ENCODE assay signal across 21 mouse cellular contexts in the genomic region with DNA sequence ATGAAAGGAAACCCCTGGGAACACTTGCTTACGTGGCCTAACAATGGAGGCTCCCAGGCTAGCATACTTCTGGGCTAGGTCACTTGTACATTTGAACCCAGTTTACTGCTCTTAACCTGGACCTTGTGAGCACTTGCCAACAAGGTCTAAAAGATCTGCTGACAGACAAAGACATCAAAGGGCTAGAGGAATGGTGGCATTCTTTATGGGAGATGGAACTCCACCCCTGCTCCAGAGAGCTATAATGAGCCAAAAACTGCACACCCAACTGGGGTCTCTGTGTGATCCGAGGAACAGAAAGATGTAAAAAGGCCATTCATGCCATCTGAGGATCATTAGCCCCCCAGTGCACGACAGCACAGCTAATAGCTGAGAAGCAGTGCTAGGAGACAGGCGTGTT. TPM values are rescaled to one million over a fixed set of nuclear protein-coding genes. Genes with fewer than 3 reads are reported as not detected.
DNase-seq lines count a peak whose midpoint lies in the region; ATAC-seq and TF ChIP-seq lines count a peak whose summit lies in the region.
"Had no signal": no experiment of that assay in that cellular context is flagged by ENCODE, and none has a peak within 500 bp of the region (broad histone marks: within the 10 kb centered on the region; RNA-seq: fewer than 3 reads in every experiment).

No protein-coding gene starts in this region.

- no peak for TF ChIP-seq CTCF in kidney, adult 2 months (conservative IDR thresholded peaks at IDR 0.05; ENCODE audit: insufficient read depth, insufficient read length, low read depth, low read length)
- TF ChIP-seq CTCF in cerebellum, adult 2 months (IDR thresholded peaks at IDR 0.05; ENCODE audit: borderline replicate concordance, insufficient read depth, low read depth, low read length) = no peak
- TF ChIP-seq CTCF in left cerebral cortex, adult 2 months (IDR thresholded peaks at IDR 0.05) = no peak

- intact Hi-C loops in left cerebral cortex, adult 2 months (cut with DNase I) = no loop called here

- peaks cover 11% of the 10 kb centered on the region; the same call in 1 of the 2 replicates for H3K4me1 ChIP-seq in kidney, adult 2 months (ENCODE audit: control insufficient read depth, insufficient read depth, low read length)
- peaks cover 47% of the 10 kb centered on the region for H3K4me1 ChIP-seq in neural tube, embryonic 13.5 days (replicated peaks)
- peaks cover 12% of the 10 kb centered on the region for H3K4me1 ChIP-seq in cerebellum, adult 2 months (ENCODE audit: control insufficient read depth, insufficient read depth, low read length)

- no peak for TF ChIP-seq POLR2A in kidney, adult 2 months (IDR thresholded peaks at IDR 0.05; ENCODE audit: low read depth, low read length)
- no peak for TF ChIP-seq POLR2A in cerebellum, adult 2 months (IDR thresholded peaks at IDR 0.05; ENCODE audit: borderline replicate concordance, insufficient read depth, low read length)

- ATAC-seq in neural tube, embryonic 13.5 days (ENCODE audit: low read depth) = no peak
- ATAC-seq: inflammation-experienced regulatory T-cells, adult 6 months; midbrain, embryonic 15.5 days had no signal

- no peak overlapping the region for H3K27ac ChIP-seq in kidney, adult 2 months (ENCODE audit: insufficient read depth, low read depth, low read length)
- peak overlapping the region; percentile 56 for H3K27ac ChIP-seq in neural tube, embryonic 13.5 days (replicated peaks)
- no peak overlapping the region for H3K27ac ChIP-seq in cerebellum, adult 2 months (ENCODE audit: insufficient read depth, low read length)
- no peak overlapping the region for H3K27ac ChIP-seq in left cerebral cortex, adult 2 months
- H3K27ac ChIP-seq: embryonic facial prominence, embryonic 10.5 days; heart, embryonic 13.5 days; limb, embryonic 12.5 days; liver, embryonic 14.5 days; lung, embryonic 15.5 days; midbrain, embryonic 15.5 days had no signal

- no peak overlapping the region for H3K4me3 ChIP-seq in kidney, adult 2 months (ENCODE audit: insufficient read depth, low read depth, low read length)
- no peak overlapping the region for H3K4me3 ChIP-seq in neural tube, embryonic 13.5 days
- H3K4me3 ChIP-seq in cerebellum, adult 2 months (replicated peaks; ENCODE audit: insufficient read depth, low read depth, low read length) = no peak overlapping the region
- no peak overlapping the region for H3K4me3 ChIP-seq in left cerebral cortex, adult 2 months
- H3K4me3 ChIP-seq: embryonic facial prominence, embryonic 10.5 days; heart, embryonic 13.5 days; limb, embryonic 12.5 days; lung, embryonic 15.5 days; midbrain, embryonic 15.5 days had no signal

- DNase-seq in embryo, embryonic 10 days (ENCODE audit: low spot score) = peak; percentile 16
- no peak for DNase-seq in embryo, embryonic 10.5 days (ENCODE audit: low spot score)
- DNase-seq in kidney, adult 2 months = peak; percentile 16
- DNase-seq in kidney, postnatal 10 days = no peak
- no peak for DNase-seq in neural tube, embryonic 10.5 days (ENCODE audit: extremely low spot score, low spot score)
- DNase-seq in cerebellum, adult 2 months = no peak
- DNase-seq in left cerebral cortex, adult 2 months (ENCODE audit: extremely low spot score in 1 of 2, low spot score in 2 of 2) = no peak
- DNase-seq: cerebellum, adult 11-12 months; cerebellum, postnatal 36 days; heart, adult 11 months; kidney, adult 8-10 months; right cerebral cortex, adult 18-20 months had no signal

- H3K9me3 ChIP-seq in neural tube, embryonic 13.5 days = no peaks in the 10 kb centered on the region
- H3K9me3 ChIP-seq: embryonic facial prominence, embryonic 10.5 days; G1E; heart, embryonic 13.5 days; limb, embryonic 12.5 days; lung, embryonic 15.5 days; midbrain, embryonic 15.5 days had no signal

- WGBS in kidney, adult 2 months = 63% methylated on average over 4 of the region's 4 CpGs
- 7% methylated on average over 4 of the region's 4 CpGs for whole genome bisulfite sequencing in neural tube, embryonic 13.5 days
- WGBS in cerebellum, adult 2 months = 84% methylated on average over 4 of the region's 4 CpGs

- no peaks in the 10 kb centered on the region for H3K36me3 ChIP-seq in kidney, adult 2 months (ENCODE audit: control insufficient read depth, insufficient read depth, low read length)
- no peaks in the 10 kb centered on the region for H3K36me3 ChIP-seq in neural tube, embryonic 13.5 days
- H3K36me3 ChIP-seq: G1E; limb, embryonic 12.5 days; lung, embryonic 15.5 days; midbrain, embryonic 15.5 days had no signal

- no peaks in the 10 kb centered on the region for H3K27me3 ChIP-seq in kidney, adult 2 months (replicated peaks; ENCODE audit: control insufficient read depth, insufficient read depth, low read length)
- no peaks in the 10 kb centered on the region for H3K27me3 ChIP-seq in neural tube, embryonic 13.5 days
- no peaks in the 10 kb centered on the region for H3K27me3 ChIP-seq in cerebellum, adult 2 months (ENCODE audit: control insufficient read depth, insufficient read depth, low read length)
- H3K27me3 ChIP-seq: heart, embryonic 13.5 days; limb, embryonic 12.5 days; lung, embryonic 15.5 days had no signal

- no peak overlapping the region for H3K4me2 ChIP-seq in neural tube, embryonic 13.5 days
- H3K4me2 ChIP-seq: heart, embryonic 13.5 days; limb, embryonic 12.5 days; lung, embryonic 15.5 days; midbrain, embryonic 15.5 days had no signal

- H3K9ac ChIP-seq in neural tube, embryonic 13.5 days = 0 out of 2 replicates have a peak overlapping the region, but pooled peaks have one; percentile 17
- H3K9ac ChIP-seq: heart, embryonic 13.5 days; limb, embryonic 12.5 days; liver, embryonic 14.5 days; lung, embryonic 15.5 days; midbrain, embryonic 15.5 days had no signal

RNA-seq across cellular contexts. Expression of a gene that starts 6.6 kb away (rescaled TPM):
- polyA plus RNA-seq in kidney, adult 2 months (2012; rRNA removed) = 15.4 and 15.6 TPM in 2 replicates
- 20.3 and 22.7 TPM in 2 replicates for polyA plus RNA-seq in neural tube, embryonic 13.5 days (2015; fragmentation: Nextera tagmentation; extraction: Ambion mirVana)
- 2.3 and 3.4 TPM in 2 replicates for polyA plus RNA-seq in cerebellum, adult 2 months (2012; rRNA removed)
- total RNA-seq in left cerebral cortex, adult 2 months (2021) = 1 to 10 TPM; 3.4 to 4.6 TPM
- total RNA-seq: G1E had no signal
- polyA plus RNA-seq: G1E had no signal

RNA-seq across cellular contexts. Expression of a gene that starts 56.8 kb away (rescaled TPM):
- polyA plus RNA-seq in kidney, adult 2 months (2012; rRNA removed) = 1.4 and 1.9 TPM in 2 replicates
- polyA plus RNA-seq in neural tube, embryonic 13.5 days (2015; fragmentation: Nextera tagmentation; extraction: Ambion mirVana) = 24.0 and 27.4 TPM in 2 replicates
- 10.7 and 13.5 TPM in 2 replicates for polyA plus RNA-seq in cerebellum, adult 2 months (2012; rRNA removed)
- total RNA-seq in left cerebral cortex, adult 2 months (2021) = 10 to 100 TPM; 13.2 to 17.5 TPM
- polyA plus RNA-seq: G1E; inflammation-experienced regulatory T-cells, adult 6 months had no signal

Comparison
In these comparisons a context has a peak if more than half of its experiments do, and no peak if none do; other contexts are left out.
1. DNase-seq: peak in embryo, embryonic 10 days (single experiment) and kidney, adult 2 months (single experiment); none in embryo, embryonic 10.5 days (single experiment), kidney, postnatal 10 days (single experiment), neural tube, embryonic 10.5 days (single experiment), cerebellum, adult 2 months (0 of 2) and left cerebral cortex, adult 2 months (0 of 2).